Mouse (Mus musculus) cortical plate, adult 2 months (tissue): ENCODE data around the gene Dapl1. TPM values are rescaled to one million over a fixed set of nuclear protein-coding genes. Genes with fewer than 3 reads are reported as not detected.
A peak's percentile ranks its signal among the peaks of the same experiment; 100 is the strongest.

ENCODE experiments used
- H3K27ac ChIP-seq: fragments of 200-500 bp; 2 replicates; pipeline ENCODE4 v1.5.1; 2012; ENCODE audit warnings: low read length, control low read depth, inconsistent platforms; ENCODE audit not compliant: insufficient read depth
- H3K4me1 ChIP-seq: fragments of 200-500 bp; 2 replicates; pipeline ENCODE4 v1.6.1; 2011; ENCODE audit warnings: low read length; ENCODE audit not compliant: control insufficient read depth, insufficient read depth
- H3K4me3 ChIP-seq: fragments of 200-500 bp; 2 replicates; pipeline ENCODE4 v1.5.1; 2011; ENCODE audit warnings: mild to moderate bottlenecking, low read length, control low read depth; ENCODE audit not compliant: insufficient read depth
- CTCF ChIP-seq: fragments of 200-500 bp; IDR thresholded peaks from 2 replicates; pipeline ENCODE4 v1.5.1; 2011; ENCODE audit warnings: mild to moderate bottlenecking, control low read depth, low read length; ENCODE audit not compliant: insufficient read depth; ENCODE audit errors: extremely low read depth
- POLR2A ChIP-seq: fragments of 200-500 bp; IDR thresholded peaks from 2 replicates; pipeline ENCODE4 v1.6.1; 2011; ENCODE audit warnings: mild to moderate bottlenecking, low read length, control low read depth; ENCODE audit not compliant: insufficient read depth; ENCODE audit errors: extremely low read depth
- polyA plus RNA-seq: library from polyadenylated mRNA; depleted of rRNA; stranded (reverse); fragments of >200 nt; gene quantifications from 2 replicates; pipeline ENCODE4 v1.2.3, GENCODE M21; 2012

Gene Dapl1
- polyA plus RNA-seq, 1 experiment, result 1.3 TPM

DNA sequence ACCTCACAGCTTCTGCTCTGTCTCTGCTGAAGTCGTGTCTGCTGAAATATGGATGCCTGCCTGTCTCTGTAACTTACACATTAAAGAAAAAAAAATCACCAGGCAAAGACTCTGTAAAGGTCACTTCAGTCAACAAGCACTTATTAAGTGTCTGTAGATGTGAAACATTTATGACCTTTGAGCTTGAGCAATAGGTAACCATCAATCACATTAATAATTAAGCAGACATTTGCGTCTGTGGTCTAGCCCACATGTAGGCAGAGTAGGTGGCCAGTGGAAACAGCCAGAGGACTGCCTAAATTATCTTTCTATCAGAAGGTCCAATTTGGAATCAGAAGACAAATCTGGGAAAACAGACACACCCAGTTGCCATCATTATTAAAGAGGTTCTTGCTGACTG lies 32.8 kb upstream of the Dapl1 start:
- Histone ChIP-seq H3K27ac (no peak overlapping the region), H3K4me3 (no peak overlapping the region), H3K4me1 (no peaks in the 10 kb centered on the region)
- no peak for TF ChIP-seq CTCF
- no peak for TF ChIP-seq POLR2A

- TF ChIP-seq POLR2A (no peak), CTCF (no peak)
- H3K27ac ChIP-seq, result no peak overlapping the region
- H3K4me1 ChIP-seq, result no peaks in the 10 kb centered on the region
- H3K4me3 ChIP-seq, result no peak overlapping the region
Observed at GRCm38 (mm10) chr2:59452102-59452501, 32.4 kb upstream of the Dapl1 start.

DNA sequence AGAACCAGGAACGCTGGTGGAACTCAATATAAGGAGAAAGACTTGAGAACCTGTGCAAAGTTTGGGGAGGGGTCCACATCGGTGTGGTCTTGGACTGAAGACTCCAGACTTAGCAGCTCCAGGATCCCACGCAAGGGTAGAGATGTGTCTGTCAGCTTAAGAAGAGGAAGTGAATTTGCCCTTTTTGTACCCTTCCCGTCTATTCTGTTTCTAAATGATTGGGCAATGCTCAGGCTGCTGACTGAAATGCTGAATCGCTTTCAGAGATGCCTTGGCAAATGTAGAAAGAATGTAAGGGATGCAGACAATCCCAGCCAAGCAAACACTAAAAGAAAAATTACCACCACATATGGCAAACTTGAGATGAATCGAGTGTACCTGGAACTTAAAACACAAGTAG lies 22.4 kb upstream of the Dapl1 start:
- Histone ChIP-seq H3K4me3 (no peak overlapping the region), H3K4me1 (no peaks in the 10 kb centered on the region), H3K27ac (no peak overlapping the region)
- TF ChIP-seq POLR2A (no peak), CTCF (no peak)

DNA sequence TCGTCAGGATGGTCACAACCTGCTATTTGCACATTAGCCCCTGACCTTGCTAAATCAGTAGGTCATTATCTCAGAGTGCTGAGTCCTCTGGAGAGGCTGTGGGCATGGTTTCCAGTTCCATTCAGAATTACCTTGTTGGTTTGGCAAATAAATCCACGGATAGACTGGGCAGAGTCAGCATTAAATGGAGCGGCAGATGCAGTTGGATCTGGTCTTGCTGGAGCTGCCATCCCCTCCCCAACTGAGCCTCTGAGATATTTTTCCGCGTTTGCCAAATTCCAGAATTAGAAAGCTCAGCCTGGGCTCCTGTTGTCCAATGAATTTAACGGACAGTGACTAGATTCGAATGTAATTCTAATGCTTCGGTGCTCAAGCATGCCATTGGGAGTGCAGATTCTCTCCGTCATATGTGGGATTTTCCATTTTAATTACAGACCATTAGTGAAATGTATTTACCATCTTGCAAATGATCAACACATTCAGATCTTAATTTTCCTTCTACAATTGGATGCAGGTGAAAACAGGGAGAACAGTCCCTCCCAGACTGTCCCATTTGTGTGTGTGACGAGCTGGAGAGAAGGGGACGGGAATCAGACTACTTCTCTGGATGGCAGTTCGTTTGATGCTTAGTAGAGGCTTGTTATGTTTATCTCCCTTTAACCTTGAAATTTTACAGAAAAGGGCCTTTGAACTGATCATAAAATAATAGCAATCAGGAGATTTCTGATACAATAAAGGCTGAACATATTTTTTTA lies 20.8 kb upstream of the Dapl1 start:
- TF ChIP-seq CTCF (no peak), POLR2A (no peak)
- no peak overlapping the region for H3K27ac ChIP-seq

DNA sequence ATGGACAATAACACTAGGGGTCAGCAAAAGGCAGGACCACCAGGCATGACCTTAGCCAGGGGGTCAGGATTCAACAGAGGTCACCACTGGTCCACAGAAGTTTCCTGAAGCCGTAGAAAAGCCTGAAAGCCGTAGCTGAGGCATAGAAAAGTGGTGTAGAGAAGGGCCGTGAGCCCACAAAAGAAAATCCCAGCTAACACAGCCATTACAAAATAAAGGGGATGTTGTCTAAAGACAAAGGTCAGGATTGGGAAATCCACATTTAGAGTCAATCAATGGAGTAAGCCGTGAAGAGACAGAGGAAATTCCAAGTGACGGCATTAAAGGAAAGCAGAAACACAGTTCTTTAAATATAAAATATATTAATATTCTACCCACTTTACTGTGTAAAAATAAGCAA lies 18.8 kb upstream of the Dapl1 start:
- Histone ChIP-seq H3K4me1 (no peaks in the 10 kb centered on the region), H3K4me3 (no peak overlapping the region), H3K27ac (no peak overlapping the region)
- TF ChIP-seq CTCF, result no peak

More for the DNA sequence above, 20.8 kb upstream of the Dapl1 start:
- Histone ChIP-seq H3K4me1 (no peaks in the 10 kb centered on the region), H3K4me3 (no peak overlapping the region)

- H3K4me1 ChIP-seq, result no peaks in the 10 kb centered on the region
- H3K27ac ChIP-seq, result no peak overlapping the region
- no peak overlapping the region for H3K4me3 ChIP-seq
- no peak for TF ChIP-seq CTCF
Observed at GRCm38 (mm10) chr2:59466358-59466757, 18.1 kb upstream of the Dapl1 start.

GRCm38 (mm10) chr2:59467085-59467484 lies 17.4 kb upstream of the Dapl1 start:
- Histone ChIP-seq H3K27ac (no peak overlapping the region), H3K4me3 (no peak overlapping the region), H3K4me1 (no peaks in the 10 kb centered on the region)
- TF ChIP-seq POLR2A, result no peak
- no peak for TF ChIP-seq CTCF

DNA sequence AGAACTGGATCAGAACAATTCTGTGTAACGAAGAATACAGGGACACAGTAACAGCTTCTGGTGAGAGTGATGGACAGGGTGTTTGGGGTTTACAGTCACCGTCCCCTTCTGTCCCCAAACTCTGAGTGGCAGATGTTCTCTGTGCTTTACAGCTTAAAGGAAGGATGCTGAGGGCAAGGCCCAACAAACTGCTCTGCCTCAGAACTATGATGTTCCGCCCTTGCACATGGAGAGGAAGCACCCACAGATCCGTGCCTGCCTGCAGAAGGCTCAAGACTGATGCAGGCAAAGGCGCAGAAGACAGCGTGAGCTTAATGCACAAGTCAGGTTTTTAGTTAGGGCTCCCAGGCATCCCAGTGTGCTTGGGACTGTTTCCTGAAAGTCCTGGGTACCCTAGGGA lies 16.5 kb upstream of the Dapl1 start:
- TF ChIP-seq POLR2A (no peak), CTCF (no peak)
- H3K4me3 ChIP-seq, result no peak overlapping the region
- H3K4me1 ChIP-seq, result no peaks in the 10 kb centered on the region
- H3K27ac ChIP-seq, result no peak overlapping the region

- peak overlapping the region; percentile 78 for H3K27ac ChIP-seq
- no peaks in the 10 kb centered on the region for H3K4me1 ChIP-seq
- TF ChIP-seq POLR2A, result no peak
- no peak for TF ChIP-seq CTCF
- H3K4me3 ChIP-seq, result no peak overlapping the region
Observed at GRCm38 (mm10) chr2:59469590-59470245, 14.7 kb upstream of the Dapl1 start.

DNA sequence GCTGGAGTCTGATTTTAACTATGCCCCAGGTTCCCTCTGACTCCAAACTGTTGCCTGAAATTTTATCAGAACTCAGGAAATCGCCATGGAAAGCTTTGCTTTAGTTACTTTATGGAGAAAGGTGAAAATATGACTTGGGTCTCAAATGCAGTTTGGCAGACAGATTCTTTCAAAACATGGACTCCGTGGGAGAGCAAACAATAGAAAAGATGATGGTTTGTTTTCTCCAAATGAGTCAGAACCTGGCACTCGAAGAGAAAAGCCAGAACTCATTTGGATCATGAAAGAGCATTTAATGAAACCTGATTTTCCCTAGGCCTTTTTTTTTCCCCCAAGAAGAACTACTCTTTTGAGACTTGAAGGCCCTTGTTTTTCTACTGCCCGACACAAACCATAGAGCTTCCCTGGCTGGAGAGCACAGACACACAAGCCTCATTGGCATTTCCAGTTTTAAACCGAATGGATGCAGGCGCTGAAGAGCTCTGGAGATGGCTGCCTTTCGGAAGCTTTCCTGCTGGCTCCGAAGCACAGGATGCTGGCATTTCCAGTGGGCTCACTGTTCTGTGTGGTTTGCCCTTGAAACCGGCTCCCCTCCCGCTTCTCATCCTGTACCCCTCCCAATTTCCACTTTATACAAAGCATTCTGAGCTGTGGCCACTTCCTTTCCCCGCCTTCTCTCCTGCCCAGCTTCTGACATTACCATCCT lies 14.0 kb upstream of the Dapl1 start:
- TF ChIP-seq CTCF, result no peak
- TF ChIP-seq POLR2A, result no peak
- H3K27ac ChIP-seq, result peak overlapping the region; percentile 78
- no peak overlapping the region for H3K4me3 ChIP-seq
- no peaks in the 10 kb centered on the region for H3K4me1 ChIP-seq
